Mouse (Mus musculus) brown adipose tissue, adult 24 weeks (tissue): ENCODE data around the gene Dnaaf3. TPM values are rescaled to one million over a fixed set of nuclear protein-coding genes. Genes with fewer than 3 reads are reported as not detected.
"Not testable (repeated sequence)": the region's sequence is repeated elsewhere in the genome, so short reads cannot be mapped to it uniquely, and the experiment has no call there.

Source experiments
- H3K27ac ChIP-seq: fragments of 200-500 bp; replicated peaks from 2 replicates; pipeline ENCODE4 v1.5.1; 2012; ENCODE audit warnings: low read depth, mild to moderate bottlenecking, low read length
- H3K4me1 ChIP-seq: fragments of 200-500 bp; 2 replicates; pipeline ENCODE4 v1.6.1; 2012; ENCODE audit warnings: low read length, mixed read lengths; ENCODE audit not compliant: control insufficient read depth, insufficient read depth, insufficient read length
- H3K4me3 ChIP-seq: fragments of 200-500 bp; 2 replicates; pipeline ENCODE4 v1.5.1; 2012; ENCODE audit warnings: low read depth, mild to moderate bottlenecking, low read length, moderate library complexity; ENCODE audit not compliant: insufficient read depth
- polyA plus RNA-seq: library from polyadenylated mRNA; stranded (reverse); fragments of >200 nt; gene quantifications from 2 replicates; pipeline ENCODE4 v1.2.4, GENCODE M21; 2012; ENCODE audit not compliant: missing spikeins, insufficient read depth, insufficient read length

Dnaaf3 gene
- not detected in 2 replicates for polyA plus RNA-seq

- Histone ChIP-seq H3K4me1 (no peaks in the 10 kb centered on the region), H3K4me3 (peak within 1 kb of the TSS; percentile 44), H3K27ac (no peak within 1 kb of the TSS)
Observed at GRCm38 (mm10) chr7:4532005-4532729, at the start of gene Dnaaf3. Dnaaf3 (minus strand) TSS chr7:4532453.

- not testable (repeated sequence) for H3K4me1 ChIP-seq, H3K4me3 ChIP-seq
Observed at GRCm38 (mm10) chr7:4581481-4581880, 49.2 kb upstream of the Dnaaf3 start.

GRCm38 (mm10) chr7:4572361-4572760 is 40.1 kb upstream of the Dnaaf3 start:
- not testable (repeated sequence) for H3K4me3 ChIP-seq, H3K4me1 ChIP-seq, H3K27ac ChIP-seq

More at GRCm38 (mm10) chr7:4581481-4581880, 49.2 kb upstream of the Dnaaf3 start:
- H3K27ac ChIP-seq, result not testable (repeated sequence)

- Histone ChIP-seq H3K4me1 (no peaks in the 10 kb centered on the region), H3K27ac (no peak overlapping the region), H3K4me3 (no peak overlapping the region)
Observed at GRCm38 (mm10) chr7:4562660-4563059, 30.4 kb upstream of the Dnaaf3 start.

- Histone ChIP-seq H3K27ac (no peak overlapping the region), H3K4me1 (no peaks in the 10 kb centered on the region), H3K4me3 (no peak overlapping the region)
Observed at GRCm38 (mm10) chr7:4557167-4557560, 24.9 kb upstream of the Dnaaf3 start.

- no peak overlapping the region for H3K27ac ChIP-seq
- no peaks in the 10 kb centered on the region for H3K4me1 ChIP-seq
- no peak overlapping the region for H3K4me3 ChIP-seq
Observed at GRCm38 (mm10) chr7:4556256-4557166, 24.3 kb upstream of the Dnaaf3 start.

GRCm38 (mm10) chr7:4547221-4547641 is 15.0 kb upstream of the Dnaaf3 start, which contains the start of gene Syt5:
Syt5 (minus strand) TSS chr7:4547541.
- no peak within 1 kb of the TSS for H3K27ac ChIP-seq
- no peak within 1 kb of the TSS for H3K4me3 ChIP-seq
- no peaks in the 10 kb centered on the region for H3K4me1 ChIP-seq

- H3K4me3 ChIP-seq, result no peak overlapping the region
- H3K4me1 ChIP-seq, result no peaks in the 10 kb centered on the region
Observed at GRCm38 (mm10) chr7:4546591-4547131, 14.4 kb upstream of the Dnaaf3 start.

GRCm38 (mm10) chr7:4546050-4546449 is 13.8 kb upstream of the Dnaaf3 start:
- H3K27ac ChIP-seq, result no peak overlapping the region
- H3K4me1 ChIP-seq, result no peaks in the 10 kb centered on the region
- H3K4me3 ChIP-seq, result no peak overlapping the region

More at GRCm38 (mm10) chr7:4546591-4547131, 14.4 kb upstream of the Dnaaf3 start:
- H3K27ac ChIP-seq, result no peak overlapping the region

GRCm38 (mm10) chr7:4542013-4542412 is 9.8 kb upstream of the Dnaaf3 start:
- Histone ChIP-seq H3K4me3 (no peak overlapping the region), H3K4me1 (no peaks in the 10 kb centered on the region), H3K27ac (no peak overlapping the region)

- Histone ChIP-seq H3K27ac (no peak overlapping the region), H3K4me3 (no peak overlapping the region), H3K4me1 (no peaks in the 10 kb centered on the region)
Observed at GRCm38 (mm10) chr7:4541344-4541743, 9.1 kb upstream of the Dnaaf3 start.

- Histone ChIP-seq H3K27ac (no peak overlapping the region), H3K4me3 (no peak overlapping the region), H3K4me1 (no peaks in the 10 kb centered on the region)
Observed at GRCm38 (mm10) chr7:4539019-4539418, 6.8 kb upstream of the Dnaaf3 start.

GRCm38 (mm10) chr7:4537181-4537580 is 4.9 kb upstream of the Dnaaf3 start:
- Histone ChIP-seq H3K4me3 (no peak overlapping the region), H3K4me1 (no peaks in the 10 kb centered on the region), H3K27ac (no peak overlapping the region)

- no peaks in the 10 kb centered on the region for H3K4me1 ChIP-seq
- H3K4me3 ChIP-seq, result no peak overlapping the region
- H3K27ac ChIP-seq, result no peak overlapping the region
Observed at GRCm38 (mm10) chr7:4536369-4536768, 4.1 kb upstream of the Dnaaf3 start.

GRCm38 (mm10) chr7:4530166-4530565 is 2.1 kb downstream of the Dnaaf3 start:
- H3K4me1 ChIP-seq, H3K27ac ChIP-seq, H3K4me3 ChIP-seq: not testable (repeated sequence)
